Mouse (Mus musculus): ENCODE measurements around the gene Tbx6. TPM values are rescaled to one million over a fixed set of nuclear protein-coding genes. Genes with fewer than 3 reads are reported as not detected.

Tbx6 gene
- total RNA-seq, 2 experiments from 2014 or later = 0.38 to 0.75 TPM

GRCm38 (mm10) chr7:126794271-126794605, 13.0 kb downstream of the Tbx6 start:
- no peak for DNase-seq

GRCm38 (mm10) chr7:126795387-126796317, 14.4 kb downstream of the Tbx6 start:
- no peak for DNase-seq

GRCm38 (mm10) chr7:126796350-126796932, 15.2 kb downstream of the Tbx6 start:
- peak; percentile 21 for DNase-seq

- peak; percentile 27 for DNase-seq
Measured at GRCm38 (mm10) chr7:126797411-126798126, 16.3 kb downstream of the Tbx6 start, which contains the start of gene Fam57b. TSS of gene Fam57b (plus strand) at chr7:126797668.

GRCm38 (mm10) chr7:126798127-126799049, 17.1 kb downstream of the Tbx6 start:
- peak; percentile 27 for DNase-seq

GRCm38 (mm10) chr7:126799050-126799467, 17.8 kb downstream of the Tbx6 start:
- DNase-seq = peak; percentile 90

- peak; percentile 67 for DNase-seq
Measured at GRCm38 (mm10) chr7:126799468-126800268, 18.4 kb downstream of the Tbx6 start.

GRCm38 (mm10) chr7:126800269-126801056, 19.2 kb downstream of the Tbx6 start:
- DNase-seq = no peak

- no peak for DNase-seq
Measured at GRCm38 (mm10) chr7:126801057-126801422, 19.8 kb downstream of the Tbx6 start.

GRCm38 (mm10) chr7:126802134-126802889, 21.0 kb downstream of the Tbx6 start:
- DNase-seq = peak; percentile 58

- no peak for DNase-seq
Measured at GRCm38 (mm10) chr7:126803181-126803580, 21.9 kb downstream of the Tbx6 start.

GRCm38 (mm10) chr7:126803751-126804150, 22.5 kb downstream of the Tbx6 start:
- DNase-seq = no peak

- no peak for DNase-seq
Measured at GRCm38 (mm10) chr7:126806956-126807355, 25.7 kb downstream of the Tbx6 start.

- DNase-seq = no peak
Measured at GRCm38 (mm10) chr7:126807405-126807804, 26.1 kb downstream of the Tbx6 start.

- peak; percentile 83 for DNase-seq
Measured at GRCm38 (mm10) chr7:126808703-126809455, 27.6 kb downstream of the Tbx6 start.

- DNase-seq = no peak
Measured at GRCm38 (mm10) chr7:126809723-126810369, 28.6 kb downstream of the Tbx6 start.

GRCm38 (mm10) chr7:126815726-126816222, 34.5 kb downstream of the Tbx6 start:
- DNase-seq = no peak

GRCm38 (mm10) chr7:126816494-126816893, 35.2 kb downstream of the Tbx6 start:
- no peak for DNase-seq
